Mouse (Mus musculus) thymus, adult 2 months (tissue): ENCODE results near the gene Srrm1.

ENCODE experiments used
- CTCF ChIP-seq: fragments of 200-500 bp; IDR thresholded peaks from 2 replicates; pipeline ENCODE4 v1.5.1; 2012; ENCODE audit warnings: mild to moderate bottlenecking, control low read depth, low read length, moderate library complexity, borderline replicate concordance; ENCODE audit not compliant: control insufficient read depth, poor library complexity, insufficient read depth; ENCODE audit errors: extremely low read depth
- POLR2A ChIP-seq: fragments of 200-500 bp; IDR thresholded peaks from 2 replicates; pipeline ENCODE4 v1.6.1; 2012; ENCODE audit warnings: mild to moderate bottlenecking, low read length, control low read depth, moderate library complexity; ENCODE audit not compliant: control insufficient read depth, poor library complexity, insufficient read depth; ENCODE audit errors: extremely low read depth

DNA sequence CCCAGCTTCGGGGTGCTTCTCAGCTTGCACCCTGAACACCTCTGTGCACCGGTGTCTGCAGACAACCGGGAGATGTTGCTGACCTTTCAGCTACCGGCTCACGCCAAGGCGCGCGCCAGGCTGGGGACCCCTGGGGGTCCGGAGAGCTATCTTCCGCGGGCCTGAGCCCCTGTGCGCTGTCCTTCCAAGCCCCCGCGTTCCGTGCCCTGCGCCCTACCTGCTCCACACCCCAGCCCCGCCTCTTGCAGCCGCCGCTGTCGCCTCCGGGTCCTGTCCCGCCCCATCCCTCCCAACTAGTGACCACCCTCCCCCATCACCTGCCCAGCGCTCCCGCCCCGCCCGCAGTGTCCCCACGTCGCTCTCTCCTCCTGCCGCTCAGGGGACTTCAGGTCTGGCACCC lies 44.9 kb upstream of the Srrm1 start, which contains the start of gene Ncmap:
- no peak for TF ChIP-seq CTCF
- TF ChIP-seq POLR2A, result no peak
